Mouse (Mus musculus) T-helper 1 cell (primary cell): ENCODE results near the gene A630001G21Rik.

Experiments used
- in situ Hi-C: fragments of 300-600 bp; cut with MboI, MseI; formaldehyde crosslinking; loops from one replicate; pipeline ENCODE4 v1.15.1; 2025; ENCODE audit warnings: high pct_unique_total_duplicates

The A630001G21Rik gene

DNA sequence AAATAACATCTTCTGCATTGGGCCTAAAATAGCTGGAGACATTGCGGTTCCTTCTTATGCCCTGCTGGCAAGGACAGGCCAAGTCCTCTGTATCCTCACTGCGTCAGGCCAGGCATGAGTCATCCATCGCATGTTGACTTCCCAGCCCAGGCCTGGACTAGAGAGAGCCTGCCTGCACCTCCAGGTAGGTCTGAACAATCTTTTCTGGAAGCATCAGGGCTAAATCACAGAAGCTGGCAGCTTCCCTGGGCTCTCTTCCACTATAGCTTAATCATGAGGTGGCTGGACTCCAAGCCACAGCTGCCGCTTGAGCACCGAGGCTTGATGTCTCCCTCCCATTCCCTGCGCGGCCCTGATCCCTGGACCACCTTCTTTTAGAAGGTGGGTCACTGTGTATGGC lies 3.3 kb downstream of the A630001G21Rik start:
- in situ Hi-C loops = no loop called here

DNA sequence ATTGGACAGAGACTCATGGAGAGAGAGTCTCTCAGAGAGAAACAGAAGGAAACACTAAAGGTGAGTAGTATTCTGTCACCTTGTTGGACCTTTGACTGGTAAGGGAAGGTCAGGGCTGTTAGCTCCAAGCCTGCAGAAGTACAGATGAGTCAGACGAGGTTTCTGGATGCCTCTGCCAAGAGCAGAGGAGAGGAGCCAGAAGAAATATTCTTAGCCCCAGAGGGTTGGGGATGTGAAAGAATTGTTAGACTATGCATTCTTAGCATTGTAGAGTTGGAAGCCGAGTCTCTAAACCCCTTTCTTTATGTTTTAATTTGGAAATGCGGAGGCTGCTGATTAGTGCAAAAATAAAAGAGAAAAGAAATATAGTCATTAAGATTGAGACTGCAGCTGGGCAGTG lies 6.5 kb downstream of the A630001G21Rik start:
- in situ Hi-C loops = loop anchor here (25.0 kb wide), 1 partner anchor 660 kb away; the partner anchor contains the start of genes A530032D15Rik and Gm10553

DNA sequence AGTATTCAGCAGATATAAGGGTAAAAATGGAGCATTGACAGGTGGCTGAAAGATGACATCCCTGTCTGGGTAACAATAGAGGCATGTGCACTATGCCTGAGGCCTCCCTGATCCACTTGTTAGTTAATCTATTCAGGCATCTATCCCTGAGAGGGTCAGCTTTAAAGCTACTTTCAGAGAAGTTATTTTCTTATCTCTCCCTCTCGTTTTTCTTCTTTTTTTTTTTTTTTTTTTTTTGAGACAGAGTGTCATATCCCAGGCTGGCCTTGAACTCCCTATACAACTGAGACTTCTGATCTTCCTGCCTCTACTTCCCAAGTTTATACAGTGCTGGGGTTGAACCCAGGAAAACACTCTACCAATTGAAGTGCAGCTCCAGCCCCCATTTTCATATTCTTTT lies 10.7 kb downstream of the A630001G21Rik start:
- in situ Hi-C loops = loop anchor here (25.0 kb wide), 1 partner anchor 655 kb away; the partner anchor contains the start of genes A530032D15Rik and Gm10553

DNA sequence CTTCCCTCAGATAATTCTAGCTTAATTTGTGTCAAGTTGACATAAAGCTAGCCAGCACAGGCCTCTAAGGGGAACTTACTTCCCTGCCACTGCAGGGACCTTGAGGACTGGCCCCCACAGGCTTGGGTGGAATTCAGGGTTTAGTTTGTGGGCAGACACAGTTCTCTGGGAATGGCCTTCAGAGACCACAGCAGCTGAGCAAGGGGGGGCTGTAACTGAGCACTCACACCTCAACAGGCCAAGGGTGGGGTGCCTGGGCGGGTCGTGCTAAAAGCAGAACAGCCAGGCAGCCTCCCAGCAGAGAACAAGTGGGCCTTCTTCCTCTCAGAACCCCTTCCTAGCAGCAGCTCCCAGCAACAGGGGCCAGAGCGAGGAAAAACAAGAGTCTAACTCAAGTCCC lies 12.3 kb downstream of the A630001G21Rik start:
- in situ Hi-C loops = loop anchor here (25.0 kb wide), 1 partner anchor 654 kb away; the partner anchor contains the start of genes A530032D15Rik and Gm10553

DNA sequence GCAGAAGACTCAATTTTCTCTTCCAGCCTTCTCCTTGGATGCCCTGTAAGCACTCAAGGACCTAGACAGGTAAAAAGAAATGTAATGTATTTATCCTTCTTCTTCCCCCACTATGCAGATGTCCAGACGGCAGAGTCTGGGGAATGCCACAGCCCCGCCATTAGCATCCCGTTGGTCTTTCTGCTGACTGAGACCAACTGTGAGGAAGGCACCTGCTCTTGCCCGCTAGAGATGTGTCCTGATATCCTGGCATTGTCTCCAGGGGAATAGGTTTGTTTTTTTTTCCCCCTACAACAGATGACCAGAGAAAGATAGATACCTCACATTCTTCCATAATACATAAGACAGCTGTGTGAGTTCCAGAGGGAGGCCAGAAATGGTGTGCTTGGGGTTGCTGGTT lies 14.2 kb downstream of the A630001G21Rik start:
- in situ Hi-C loops = loop anchor here (25.0 kb wide), 1 partner anchor 652 kb away; the partner anchor contains the start of genes A530032D15Rik and Gm10553

DNA sequence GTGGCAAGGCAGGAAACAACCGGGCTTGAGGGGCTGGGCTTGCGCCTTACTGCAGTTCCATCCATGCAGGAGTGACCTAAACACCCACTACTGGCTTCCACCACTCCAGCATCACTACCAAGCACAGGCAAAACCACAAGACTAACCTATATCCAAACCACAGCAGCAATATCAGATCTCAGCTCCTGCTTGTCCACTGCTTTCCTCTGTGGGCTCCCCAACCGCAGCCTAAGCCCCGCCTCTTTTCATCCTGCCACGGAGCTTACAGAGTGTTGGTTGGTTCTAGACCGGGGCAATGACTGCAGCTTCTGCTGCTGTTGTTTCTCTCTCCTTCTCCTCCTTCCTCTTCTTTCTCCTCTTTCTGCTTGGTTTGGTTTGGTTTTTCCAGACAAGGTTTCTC lies 15.1 kb downstream of the A630001G21Rik start:
- in situ Hi-C loops = loop anchor here (25.0 kb wide), 1 partner anchor 651 kb away; the partner anchor contains the start of genes A530032D15Rik and Gm10553

DNA sequence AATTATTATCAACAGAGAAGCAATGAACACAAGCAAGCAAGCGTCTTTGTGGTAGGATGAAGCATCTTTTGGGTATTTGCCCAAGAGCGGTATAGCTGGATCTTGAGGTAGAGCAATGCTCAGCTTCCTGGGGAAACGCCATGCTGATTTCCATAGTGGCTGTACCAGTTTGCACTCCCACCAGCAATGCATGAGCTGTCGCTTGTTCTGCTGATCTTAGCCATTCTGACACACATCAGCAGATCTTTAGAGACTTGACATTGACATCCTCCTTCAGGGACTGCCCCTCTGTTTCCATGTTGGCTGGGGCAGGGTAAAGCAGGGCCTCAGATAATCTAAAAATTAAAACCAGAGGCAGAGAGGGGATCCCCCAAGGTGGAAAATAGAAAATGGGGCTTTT lies 16.8 kb downstream of the A630001G21Rik start:
- in situ Hi-C loops = loop anchor here (25.0 kb wide), 1 partner anchor 649 kb away; the partner anchor contains the start of genes A530032D15Rik and Gm10553

DNA sequence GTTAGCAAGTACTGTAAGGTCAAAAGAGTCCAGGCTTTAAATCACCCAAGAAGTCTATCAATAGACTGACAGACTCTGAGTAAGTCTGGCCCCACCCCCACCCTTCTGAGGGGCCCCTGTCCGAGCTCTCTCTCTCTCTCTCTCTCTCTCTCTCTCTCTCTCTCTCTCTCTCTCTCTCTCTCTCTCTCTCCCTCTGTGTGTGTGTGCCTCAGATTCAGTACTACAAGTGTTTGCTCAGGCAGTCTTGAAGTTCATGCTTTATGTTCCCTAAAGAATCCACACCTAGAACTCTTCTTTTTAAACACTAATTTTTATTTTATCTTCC lies 19.5 kb downstream of the A630001G21Rik start:
- in situ Hi-C loops = loop anchor here (25.0 kb wide), 1 partner anchor 647 kb away; the partner anchor contains the start of genes A530032D15Rik and Gm10553

DNA sequence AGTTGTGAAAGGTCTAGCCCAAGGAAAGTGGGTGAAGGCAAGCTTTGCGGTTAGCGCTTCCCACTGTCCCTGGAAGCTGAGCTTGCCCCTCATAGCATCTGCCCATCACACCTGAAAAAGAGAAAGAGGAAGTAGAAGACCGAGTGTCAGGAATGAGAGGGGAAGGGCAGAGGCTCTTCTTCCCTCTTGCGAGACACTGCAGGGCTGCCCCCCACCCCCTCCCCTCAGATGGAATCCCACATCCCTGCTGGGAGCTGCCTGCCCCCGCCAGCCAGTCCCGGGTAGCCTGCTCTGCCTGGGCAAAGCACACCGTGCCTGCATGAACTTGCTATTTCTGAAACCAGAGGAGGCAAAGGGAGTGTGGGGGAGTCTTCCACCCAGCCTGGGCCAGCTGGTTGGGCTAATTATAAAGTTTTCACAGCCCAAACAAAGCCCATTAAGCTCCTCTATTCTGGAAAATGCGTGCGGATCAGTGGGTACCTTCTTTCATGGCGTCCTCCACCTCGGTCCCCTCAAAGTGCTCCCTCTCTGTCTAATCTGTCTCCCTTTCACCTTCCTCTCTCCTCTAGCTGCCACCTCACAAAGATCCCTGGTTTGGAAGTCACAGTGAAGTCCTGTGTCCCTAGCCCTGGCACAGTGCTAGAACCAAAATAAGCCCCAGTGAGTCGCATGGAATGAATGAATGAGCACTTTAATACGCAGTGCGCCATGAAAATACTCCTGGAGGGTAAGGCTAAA lies 20.0 kb downstream of the A630001G21Rik start:
- in situ Hi-C loops = loop anchor here (25.0 kb wide), 1 partner anchor 646 kb away; the partner anchor contains the start of genes A530032D15Rik and Gm10553

DNA sequence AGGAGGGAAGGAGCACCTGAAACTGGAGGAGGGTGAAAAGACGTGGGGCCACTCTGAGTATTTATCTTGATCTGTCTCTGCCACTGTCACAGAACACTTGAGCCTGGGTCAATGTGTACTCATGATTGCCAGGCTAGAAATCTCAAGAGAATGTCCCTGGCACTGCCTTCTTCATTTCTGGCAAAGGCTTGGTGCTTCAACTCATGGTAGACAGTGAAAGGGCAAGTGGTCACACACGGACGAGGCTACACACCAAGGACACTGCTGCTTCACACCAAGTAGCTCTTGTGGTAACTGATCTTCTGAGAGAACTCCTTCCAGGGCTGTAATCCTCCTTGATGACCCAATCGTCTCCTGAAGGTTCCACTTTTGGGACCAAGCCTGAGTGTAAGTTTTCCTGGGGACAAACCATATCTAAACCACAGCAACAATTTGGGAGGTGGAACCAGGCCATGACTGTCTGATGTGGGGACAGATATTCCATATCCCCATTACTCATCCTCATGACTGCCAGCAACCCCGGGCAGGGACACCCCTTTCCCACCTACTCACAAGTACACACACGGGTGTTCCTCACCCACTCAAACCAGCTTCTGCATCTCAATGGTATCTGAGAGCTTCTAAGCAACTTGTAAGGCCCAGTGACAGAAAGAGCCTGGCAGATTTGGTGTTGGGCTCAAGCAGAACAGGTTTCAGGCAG lies 20.8 kb downstream of the A630001G21Rik start:
- in situ Hi-C loops = loop anchor here (25.0 kb wide), 1 partner anchor 645 kb away; the partner anchor contains the start of genes A530032D15Rik and Gm10553

DNA sequence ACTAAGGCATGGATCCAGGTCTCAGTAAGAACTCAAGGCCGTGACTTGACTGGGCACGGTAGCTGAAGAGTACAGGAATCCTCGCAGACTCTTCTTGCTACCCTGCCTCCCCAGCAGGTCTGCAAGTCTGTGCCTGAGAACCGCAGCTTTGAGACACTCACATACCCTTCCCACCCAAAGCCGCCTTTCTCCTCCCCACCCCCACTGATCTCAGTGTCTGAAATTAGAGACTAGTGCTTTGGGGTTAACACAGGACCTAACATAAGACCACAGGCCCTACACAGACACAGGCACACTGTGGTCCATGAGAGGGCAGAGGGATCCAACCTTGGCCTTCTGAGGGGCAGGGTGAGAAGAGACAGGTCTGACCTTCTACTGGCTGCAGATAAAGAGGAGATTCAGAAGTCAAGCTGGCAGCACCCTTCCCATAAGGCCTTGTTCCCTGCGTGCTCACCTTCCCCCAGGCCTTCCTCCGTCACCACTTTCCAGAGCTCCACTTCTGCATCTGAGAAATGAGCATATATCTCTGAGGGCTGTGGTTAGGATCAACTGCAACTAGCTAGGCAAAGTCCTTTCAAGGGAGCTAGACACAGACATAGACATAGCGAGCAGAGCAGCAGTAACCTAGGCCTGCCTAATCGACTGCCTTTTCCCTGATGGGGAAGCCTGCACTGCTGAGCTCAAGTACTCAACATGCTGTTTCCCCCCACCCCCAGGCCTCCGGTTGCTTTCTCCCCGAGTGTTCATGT lies 26.3 kb downstream of the A630001G21Rik start:
- in situ Hi-C loops = loop anchor here (25.0 kb wide), 1 partner anchor 640 kb away; the partner anchor contains the start of genes A530032D15Rik and Gm10553

DNA sequence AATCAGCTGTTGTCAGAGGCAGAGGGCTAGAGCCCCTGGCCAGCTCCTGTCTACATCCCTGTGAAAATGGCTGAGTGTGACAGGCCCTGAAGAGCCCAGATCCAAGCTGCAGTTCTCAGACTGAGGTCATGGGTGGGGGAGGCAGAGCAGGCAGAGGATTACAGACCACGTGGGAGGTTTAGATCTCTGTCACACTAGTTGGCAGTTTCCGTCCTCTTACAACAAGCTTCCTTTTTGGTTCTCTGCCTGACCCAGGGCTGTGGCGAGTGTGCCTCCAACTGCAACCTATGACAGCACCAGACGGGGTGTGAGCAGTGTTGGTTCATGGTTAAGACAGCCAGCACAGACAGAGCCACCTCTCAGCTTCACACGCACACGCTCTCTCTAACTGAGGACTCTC lies 26.9 kb downstream of the A630001G21Rik start:
- in situ Hi-C loops = loop anchor here (25.0 kb wide), 1 partner anchor 639 kb away; the partner anchor contains the start of genes A530032D15Rik and Gm10553

DNA sequence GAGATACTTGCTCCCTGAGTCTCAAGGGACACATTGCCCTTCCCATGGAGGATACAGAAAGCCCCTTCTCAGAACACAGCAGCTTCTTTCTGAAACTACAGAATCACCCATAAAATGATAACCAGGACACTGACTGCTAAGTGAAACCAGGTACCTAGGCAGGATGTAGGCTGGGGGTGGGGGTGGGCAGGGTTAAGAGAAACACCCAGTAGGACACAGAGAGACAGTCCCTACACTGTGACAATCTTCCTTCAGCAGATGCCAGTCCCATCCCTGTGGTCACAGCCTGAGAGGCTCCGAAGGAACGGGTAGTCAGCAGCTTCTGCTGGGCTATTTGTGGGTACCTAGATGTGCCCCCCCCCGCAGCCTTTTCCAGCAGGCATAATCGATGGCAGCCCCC lies 27.8 kb downstream of the A630001G21Rik start:
- in situ Hi-C loops = loop anchor here (25.0 kb wide), 1 partner anchor 638 kb away; the partner anchor contains the start of genes A530032D15Rik and Gm10553

DNA sequence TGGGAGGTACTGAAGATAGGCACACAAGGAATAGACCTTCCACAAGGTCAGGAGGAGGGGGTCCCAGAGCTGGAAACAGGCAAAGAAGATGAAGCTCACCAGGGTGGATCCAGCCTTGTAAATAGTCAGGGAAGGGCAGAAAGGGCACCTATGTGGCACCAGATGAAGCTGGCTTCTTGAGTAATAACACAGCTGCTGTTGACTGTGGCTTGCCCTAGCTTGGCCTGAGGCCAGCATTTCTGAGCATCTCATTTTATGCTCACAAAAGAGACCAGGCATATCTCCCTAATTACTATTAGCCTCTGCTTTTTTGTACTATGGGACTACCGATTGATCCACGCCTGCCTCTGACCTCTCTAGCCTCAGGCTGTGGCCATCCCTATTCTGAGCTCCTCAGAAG lies 28.6 kb downstream of the A630001G21Rik start:
- in situ Hi-C loops = loop anchor here (10.0 to 25.0 kb wide), 3 partner anchors 45 to 638 kb away; partner anchors contain the start of genes A530032D15Rik, Cab39, G530012D18Rik and Gm10553

DNA sequence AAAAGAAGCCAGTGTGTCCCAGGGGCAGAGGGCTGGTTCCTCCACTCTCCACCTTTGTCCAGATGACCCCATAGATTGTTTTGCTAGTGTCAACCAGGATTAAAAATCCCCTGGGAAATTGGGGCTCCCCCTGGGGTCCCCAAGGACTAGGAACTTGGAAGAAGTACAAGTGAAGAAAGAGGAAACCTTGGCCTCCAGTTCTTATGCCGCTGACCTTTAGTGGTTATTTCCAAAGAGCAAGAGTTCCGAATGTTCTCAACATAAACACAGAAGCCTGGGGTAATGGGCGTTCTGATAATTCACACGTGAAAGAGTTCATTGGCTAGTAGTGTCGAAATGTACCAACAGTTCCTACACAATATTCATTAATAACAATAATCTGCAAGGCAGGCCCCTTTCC lies 31.9 kb downstream of the A630001G21Rik start:
- in situ Hi-C loops = loop anchor here (10.0 to 25.0 kb wide), 2 partner anchors 48 to 159 kb away; partner anchors contain the start of genes Cab39, G530012D18Rik and Sp110

DNA sequence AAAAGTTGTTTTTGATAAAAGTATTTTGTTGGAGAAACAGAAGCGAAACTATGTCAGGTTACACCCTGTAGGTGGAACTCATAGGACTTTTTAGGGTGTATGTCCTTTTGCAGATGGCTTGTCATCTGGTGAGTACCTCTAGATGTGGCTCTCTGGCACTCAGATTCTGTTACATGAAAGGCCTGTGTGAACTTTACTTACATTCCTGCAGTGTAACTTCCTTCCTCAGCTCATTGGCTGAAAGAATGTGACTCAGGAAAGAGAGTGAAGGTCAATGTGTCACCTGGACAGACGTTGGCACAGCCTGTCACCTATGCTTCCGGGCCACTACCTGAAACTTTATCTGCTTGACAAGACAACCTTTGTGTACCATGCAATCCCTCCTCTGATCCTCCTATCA lies 33.9 kb downstream of the A630001G21Rik start:
- in situ Hi-C loops = loop anchor here (10.0 to 25.0 kb wide), 2 partner anchors 50 to 157 kb away; partner anchors contain the start of genes Cab39, G530012D18Rik and Sp110

DNA sequence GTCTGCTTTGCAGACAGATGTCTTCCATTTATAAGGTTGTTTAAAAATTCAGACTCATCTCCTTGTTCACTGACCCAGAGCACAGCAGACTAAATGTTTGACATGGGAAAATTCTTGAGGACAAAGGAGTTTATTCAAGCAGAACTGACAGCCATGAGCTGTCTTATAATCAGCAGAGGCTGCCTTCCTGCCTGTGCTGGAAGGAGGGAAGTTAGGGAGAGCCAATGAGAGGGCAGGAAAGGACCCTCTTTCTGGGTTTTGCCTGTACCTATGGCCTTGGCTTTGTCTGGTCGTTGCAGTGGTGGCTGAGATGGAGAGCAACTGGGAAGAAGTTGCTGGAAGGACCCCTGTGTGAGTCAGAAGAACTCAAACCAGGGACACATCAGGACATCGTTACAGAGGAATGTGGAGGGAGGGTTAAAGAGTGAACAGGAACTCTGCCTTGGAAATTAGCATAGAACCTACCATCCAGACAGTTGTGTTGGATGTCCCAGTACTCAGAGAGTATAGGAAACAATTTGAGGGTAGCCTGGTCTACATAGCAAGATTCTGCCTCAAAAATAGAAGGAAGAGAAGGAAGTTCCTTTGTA lies 35.4 kb downstream of the A630001G21Rik start:
- in situ Hi-C loops = loop anchor here (10.0 to 25.0 kb wide), 2 partner anchors 52 to 156 kb away; partner anchors contain the start of genes Cab39, G530012D18Rik and Sp110

DNA sequence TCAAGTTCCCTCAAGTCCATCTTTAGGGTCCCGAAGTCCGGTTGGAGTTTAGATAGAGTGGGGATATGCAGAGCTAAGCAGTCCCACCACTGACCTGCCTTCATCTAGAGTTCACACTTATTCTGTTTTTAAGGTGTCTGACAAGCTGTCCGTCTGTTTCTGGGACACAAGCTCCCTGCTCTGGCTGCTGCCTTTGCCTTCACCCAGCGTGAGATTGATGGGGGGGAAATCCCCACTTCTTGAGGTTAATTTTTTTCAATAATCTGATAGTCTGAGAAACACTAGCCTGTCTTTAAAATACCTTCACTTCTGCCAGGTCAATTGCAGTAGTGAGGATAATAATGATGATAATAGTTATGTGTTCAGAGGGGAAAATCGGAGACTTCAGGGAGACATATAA lies 36.1 kb downstream of the A630001G21Rik start:
- in situ Hi-C loops = loop anchor here (10.0 to 25.0 kb wide), 2 partner anchors 52 to 155 kb away; partner anchors contain the start of genes Cab39, G530012D18Rik and Sp110

DNA sequence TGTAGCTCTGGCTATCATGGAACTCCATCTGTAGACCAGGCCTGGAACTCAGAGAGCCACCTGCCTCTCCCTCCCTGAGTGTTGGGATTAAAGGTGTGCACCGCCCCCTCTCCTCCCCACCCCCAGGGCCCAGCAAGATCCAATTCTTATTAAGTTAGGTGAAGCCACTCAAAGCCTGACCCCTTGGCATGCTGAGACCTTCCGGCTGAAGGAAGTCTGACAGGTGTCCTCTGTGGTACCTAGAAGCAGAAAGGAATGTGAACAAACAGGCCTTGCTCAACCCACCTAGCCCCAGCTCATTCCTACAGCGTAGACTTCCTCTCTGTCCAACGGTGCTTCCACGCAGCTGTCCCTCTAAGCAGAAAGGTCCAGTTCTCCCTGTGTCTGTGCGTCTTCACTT lies 37.5 kb downstream of the A630001G21Rik start:
- in situ Hi-C loops = loop anchor here (10.0 to 25.0 kb wide), 2 partner anchors 54 to 154 kb away; partner anchors contain the start of genes Cab39, G530012D18Rik and Sp110

DNA sequence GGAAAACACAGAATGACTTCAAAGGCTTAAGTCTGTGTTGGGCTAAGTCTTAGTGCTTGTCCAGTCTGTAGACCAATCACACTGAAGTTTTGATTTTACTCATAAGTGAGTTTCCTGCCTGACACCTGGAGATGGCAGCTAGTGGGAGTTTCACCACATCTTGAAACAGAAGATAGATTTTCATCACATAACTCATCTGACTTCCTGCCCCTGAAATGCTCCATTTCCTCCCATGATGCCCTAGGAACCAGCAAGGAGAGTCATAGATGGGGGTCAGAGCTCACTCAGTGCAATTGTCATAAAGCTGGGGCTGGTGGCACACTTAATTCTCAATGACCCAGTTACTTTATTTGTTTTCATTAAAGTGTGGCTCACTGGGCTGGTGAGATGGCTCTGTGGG lies 38.6 kb downstream of the A630001G21Rik start:
- in situ Hi-C loops = loop anchor here (10.0 to 25.0 kb wide), 2 partner anchors 55 to 153 kb away; partner anchors contain the start of genes Cab39, G530012D18Rik and Sp110
